Mouse (Mus musculus) limb, embryonic 13.5 days (tissue): ENCODE measurements around the gene Pllp. TPM values are rescaled to one million over a fixed set of nuclear protein-coding genes. Genes with fewer than 3 reads are reported as not detected.

Experiments used
- ATAC-seq: fragments of 200-750 bp; cut with Nextera tagmentation; 2 replicates; pipeline ENCODE4 v1.8.0; 2017; ENCODE audit warnings: low read depth, moderate number of reproducible peaks, moderate TSS enrichment; ENCODE audit not compliant: low FRiP score
- H3K27ac ChIP-seq: fragments of 300-500 bp; sonication (generic); 2 replicates; pipeline ENCODE4 v1.5.1; 2015; ENCODE audit warnings: inconsistent platforms, mild to moderate bottlenecking, moderate library complexity
- H3K27me3 ChIP-seq: fragments of 300-500 bp; sonication (generic); 2 replicates; pipeline ENCODE4 v1.6.1; 2015; ENCODE audit warnings: mild to moderate bottlenecking, inconsistent platforms
- H3K36me3 ChIP-seq: fragments of 300-500 bp; sonication (generic); 2 replicates; pipeline ENCODE4 v1.6.1; 2015; ENCODE audit warnings: inconsistent platforms, mild to moderate bottlenecking, moderate library complexity
- H3K4me1 ChIP-seq: fragments of 300-500 bp; sonication (generic); 2 replicates; pipeline ENCODE4 v1.6.1; 2015; ENCODE audit warnings: inconsistent platforms
- H3K4me2 ChIP-seq: fragments of 300-500 bp; sonication (generic); replicated peaks from 2 replicates; pipeline ENCODE4 v1.6.1; 2015; ENCODE audit warnings: inconsistent platforms, mild to moderate bottlenecking, moderate library complexity
- H3K4me3 ChIP-seq: fragments of 300-500 bp; sonication (generic); 2 replicates; pipeline ENCODE4 v1.5.1; 2015; ENCODE audit warnings: moderate library complexity, mild to moderate bottlenecking, inconsistent platforms
- H3K9ac ChIP-seq: fragments of 300-500 bp; sonication (generic); 2 replicates; pipeline ENCODE4 v1.6.1; 2015; ENCODE audit warnings: mild to moderate bottlenecking, inconsistent platforms
- H3K9me3 ChIP-seq: fragments of 300-500 bp; sonication (generic); 2 replicates; pipeline ENCODE4 v1.6.1; 2016; ENCODE audit warnings: inconsistent platforms
- whole genome bisulfite sequencing: fragments of 180-500 bp; shearing (Covaris S2); methylation state at CpG from one replicate; pipeline ENCODE4 v1.1.7; 2015; 5-methylcytosine and 5-hydroxymethylcytosine counted together
- polyA plus RNA-seq: library from polyadenylated mRNA; unstranded; fragments of >200 nt; fragmentation: Nextera tagmentation; extraction: Ambion mirVana; gene quantifications from 2 replicates; pipeline ENCODE4 v1.2.1, GENCODE M21; 2015

Pllp gene
- polyA plus RNA-seq, 1 experiment from 2014 or later: 0.50 TPM

- 0 out of 2 replicates have a peak, but pooled peaks cover 3% of the 10 kb centered on the region for H3K27me3 ChIP-seq
- H3K4me3 ChIP-seq: no peak overlapping the region
- H3K4me1 ChIP-seq: no peaks in the 10 kb centered on the region
- ATAC-seq: no peak
- H3K9ac ChIP-seq: no peak overlapping the region
- no peaks in the 10 kb centered on the region for H3K36me3 ChIP-seq
- no peak overlapping the region for H3K4me2 ChIP-seq
- WGBS: 82% methylated on average over 1 of the region's 1 CpGs
- no peaks in the 10 kb centered on the region for H3K9me3 ChIP-seq
- no peak overlapping the region for H3K27ac ChIP-seq
Observed at GRCm38 (mm10) chr8:94716841-94717240, 20.8 kb upstream of the Pllp start.

GRCm38 (mm10) chr8:94715871-94716270 is 19.8 kb upstream of the Pllp start:
- H3K36me3 ChIP-seq: no peaks in the 10 kb centered on the region
- no peak for ATAC-seq
- H3K4me3 ChIP-seq: no peak overlapping the region
- H3K9ac ChIP-seq: no peak overlapping the region
- H3K4me2 ChIP-seq: no peak overlapping the region
- no peak overlapping the region for H3K27ac ChIP-seq
- H3K27me3 ChIP-seq: 0 out of 2 replicates have a peak, but pooled peaks cover 3% of the 10 kb centered on the region
- 0 out of 2 replicates have a peak, but pooled peaks cover 6% of the 10 kb centered on the region for H3K4me1 ChIP-seq
- WGBS: 86% methylated on average over 3 of the region's 3 CpGs
- H3K9me3 ChIP-seq: no peaks in the 10 kb centered on the region

- no peak overlapping the region for H3K9ac ChIP-seq
- H3K4me2 ChIP-seq: no peak overlapping the region
- ATAC-seq: no peak
- H3K27me3 ChIP-seq: 0 out of 2 replicates have a peak, but pooled peaks cover 3% of the 10 kb centered on the region
- 65% methylated on average over 5 of the region's 5 CpGs for WGBS
- H3K4me3 ChIP-seq: no peak overlapping the region
- H3K4me1 ChIP-seq: peaks cover 16% of the 10 kb centered on the region
- no peak overlapping the region for H3K27ac ChIP-seq
- no peaks in the 10 kb centered on the region for H3K36me3 ChIP-seq
- no peaks in the 10 kb centered on the region for H3K9me3 ChIP-seq
Observed at GRCm38 (mm10) chr8:94714556-94714955, 18.5 kb upstream of the Pllp start.

- 48% methylated on average over 5 of the region's 5 CpGs for WGBS
- H3K4me3 ChIP-seq: no peak overlapping the region
- H3K27ac ChIP-seq: no peak overlapping the region
- H3K9me3 ChIP-seq: no peaks in the 10 kb centered on the region
- H3K9ac ChIP-seq: no peak overlapping the region
- no peak overlapping the region for H3K4me2 ChIP-seq
- no peak for ATAC-seq
- 0 out of 2 replicates have a peak, but pooled peaks cover 3% of the 10 kb centered on the region for H3K27me3 ChIP-seq
- H3K4me1 ChIP-seq: peaks cover 19% of the 10 kb centered on the region
- no peaks in the 10 kb centered on the region for H3K36me3 ChIP-seq
Observed at GRCm38 (mm10) chr8:94711160-94711718, 15.2 kb upstream of the Pllp start.

GRCm38 (mm10) chr8:94710336-94710735 is 14.3 kb upstream of the Pllp start:
- Histone ChIP-seq H3K9me3 (no peaks in the 10 kb centered on the region), H3K27me3 (0 out of 2 replicates have a peak, but pooled peaks cover 3% of the 10 kb centered on the region), H3K4me1 (peaks cover 19% of the 10 kb centered on the region), H3K36me3 (no peaks in the 10 kb centered on the region), H3K4me3 (no peak overlapping the region), H3K9ac (no peak overlapping the region), H3K4me2 (no peak overlapping the region), H3K27ac (no peak overlapping the region)
- no peak for ATAC-seq
- WGBS: 24% methylated on average over 8 of the region's 8 CpGs

GRCm38 (mm10) chr8:94706732-94707395 is 10.8 kb upstream of the Pllp start:
- ATAC-seq: no peak
- Histone ChIP-seq H3K4me2 (no peak overlapping the region), H3K9ac (no peak overlapping the region), H3K4me3 (no peak overlapping the region), H3K36me3 (no peaks in the 10 kb centered on the region), H3K27ac (no peak overlapping the region), H3K4me1 (peaks cover 19% of the 10 kb centered on the region), H3K27me3 (no peaks in the 10 kb centered on the region), H3K9me3 (no peaks in the 10 kb centered on the region)
- 77% methylated on average over 9 of the region's 9 CpGs for WGBS

- Histone ChIP-seq H3K27ac (no peak overlapping the region), H3K4me3 (no peak overlapping the region), H3K4me1 (peaks cover 13% of the 10 kb centered on the region), H3K9ac (no peak overlapping the region), H3K4me2 (no peak overlapping the region), H3K36me3 (no peaks in the 10 kb centered on the region), H3K9me3 (no peaks in the 10 kb centered on the region), H3K27me3 (no peaks in the 10 kb centered on the region)
- WGBS: 79% methylated on average over 10 of the region's 10 CpGs
- ATAC-seq: no peak
Observed at GRCm38 (mm10) chr8:94705581-94706245, 9.6 kb upstream of the Pllp start.

DNA sequence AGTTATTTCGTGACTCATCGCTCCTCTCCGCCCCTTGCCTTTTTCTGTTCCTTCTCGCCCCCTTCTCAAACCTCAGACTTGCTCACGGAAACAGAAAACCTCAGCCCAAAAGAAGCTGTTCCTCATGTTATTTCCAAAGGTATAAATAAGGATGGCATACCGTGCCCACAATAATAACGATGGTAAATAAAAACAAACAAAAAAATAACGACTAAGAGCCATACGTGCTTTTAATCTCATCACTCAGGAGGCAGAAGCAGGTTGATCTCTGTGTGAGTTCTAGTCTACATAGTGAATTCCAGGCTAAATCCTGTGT is 8.5 kb upstream of the Pllp start:
- Histone ChIP-seq H3K4me2 (peak overlapping the region; percentile 73), H3K27me3 (no peaks in the 10 kb centered on the region), H3K4me1 (peaks cover 4% of the 10 kb centered on the region; the same call in 1 of the 2 replicates), H3K36me3 (no peaks in the 10 kb centered on the region), H3K9me3 (no peaks in the 10 kb centered on the region), H3K27ac (no peak overlapping the region), H3K4me3 (peak overlapping the region; percentile 52), H3K9ac (peak overlapping the region; percentile 68)
- no peak for ATAC-seq
- 17% methylated on average over 9 of the region's 9 CpGs for WGBS

- H3K27ac ChIP-seq: no peak overlapping the region
- peak overlapping the region; percentile 52 for H3K4me3 ChIP-seq
- peak overlapping the region; percentile 68 for H3K9ac ChIP-seq
- no peaks in the 10 kb centered on the region for H3K9me3 ChIP-seq
- peak overlapping the region; percentile 73 for H3K4me2 ChIP-seq
- peaks cover 5% of the 10 kb centered on the region; the same call in 1 of the 2 replicates for H3K27me3 ChIP-seq
- no peaks in the 10 kb centered on the region for H3K4me1 ChIP-seq
- peak; percentile 91 for ATAC-seq
- no peaks in the 10 kb centered on the region for H3K36me3 ChIP-seq
- WGBS: under 1% methylated on average over 35 of the region's 35 CpGs
Observed at GRCm38 (mm10) chr8:94703972-94704668, 8.0 kb upstream of the Pllp start.

DNA sequence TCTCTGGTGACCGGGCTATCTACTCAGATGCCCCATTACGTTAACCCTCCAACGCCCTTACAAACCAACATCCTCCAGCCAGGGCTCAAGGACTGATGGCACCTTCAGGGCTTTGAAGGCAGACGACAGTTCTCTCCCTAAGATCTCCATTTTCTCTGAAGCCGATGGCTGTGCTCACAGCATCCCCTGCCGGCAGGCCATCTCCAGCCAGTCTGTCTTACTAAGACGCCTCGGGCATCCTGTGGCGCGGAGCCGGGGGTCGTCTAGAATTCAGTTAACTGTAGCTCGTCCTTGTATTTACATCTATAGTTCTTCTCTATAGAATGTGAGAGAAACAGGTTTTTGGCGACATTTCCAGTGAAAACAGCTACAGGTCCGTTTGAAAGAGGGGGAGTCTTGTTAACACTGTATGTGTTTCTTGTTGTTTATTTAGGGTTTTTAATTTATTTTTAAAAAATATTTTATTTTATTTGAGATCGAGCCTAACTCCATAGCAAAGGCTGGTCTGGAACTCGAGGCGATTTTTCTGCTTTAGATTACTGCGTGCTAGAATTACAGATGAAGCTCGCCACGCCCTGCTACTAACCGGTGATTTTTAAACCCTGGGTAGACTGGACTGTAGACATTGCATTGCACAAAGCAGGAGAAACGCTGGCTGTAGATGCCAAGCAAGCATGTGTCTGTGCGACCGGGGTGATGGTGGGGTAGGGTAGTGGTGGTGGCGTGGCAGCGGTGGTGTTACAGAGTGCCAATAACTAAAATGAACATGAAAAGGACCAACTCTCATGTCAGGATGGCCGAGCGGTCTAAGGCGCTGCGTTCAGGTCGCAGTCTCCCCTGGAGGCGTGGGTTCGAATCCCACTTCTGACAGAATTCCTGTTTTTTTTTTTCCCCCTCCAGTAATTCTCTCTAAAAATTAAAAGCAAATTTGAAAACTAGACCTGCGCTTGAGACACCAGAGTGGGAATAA is 7.1 kb upstream of the Pllp start:
- no peaks in the 10 kb centered on the region for H3K4me1 ChIP-seq
- peak overlapping the region; percentile 52 for H3K4me3 ChIP-seq
- peak overlapping the region; percentile 55 for H3K9ac ChIP-seq
- peak overlapping the region; percentile 65 for H3K4me2 ChIP-seq
- peaks cover 10% of the 10 kb centered on the region for H3K27me3 ChIP-seq
- H3K36me3 ChIP-seq: no peaks in the 10 kb centered on the region
- ATAC-seq: peak; percentile 73
- WGBS: under 1% methylated on average over 35 of the region's 35 CpGs
- no peaks in the 10 kb centered on the region for H3K9me3 ChIP-seq
- H3K27ac ChIP-seq: peak overlapping the region; percentile 8; the same call in 1 of the 2 replicates

DNA sequence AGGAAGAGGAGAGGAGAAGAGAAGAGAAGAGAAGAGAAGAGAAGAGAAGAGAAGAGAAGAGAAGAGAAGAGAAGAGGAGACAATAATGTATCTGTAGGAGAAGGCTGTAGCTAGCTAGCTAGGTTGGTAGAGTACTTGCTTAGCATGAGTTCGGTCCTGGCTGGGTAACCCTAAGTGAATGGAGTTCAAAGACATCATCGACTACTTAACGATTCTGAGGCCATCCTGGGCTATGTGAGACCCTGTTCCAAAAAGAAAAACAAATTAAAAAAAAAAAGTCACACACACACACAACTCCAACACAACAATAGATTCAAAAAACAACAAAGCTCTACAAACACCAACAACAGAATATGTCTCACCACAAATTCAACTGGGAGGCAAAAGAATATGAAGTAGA is 6.1 kb upstream of the Pllp start:
- Histone ChIP-seq H3K4me2 (peak overlapping the region; percentile 65), H3K4me3 (peak overlapping the region; percentile 52; the same call in 1 of the 2 replicates)
- 67% methylated on average over 3 of the region's 3 CpGs for WGBS

More for the DNA sequence above, 6.1 kb upstream of the Pllp start:
- H3K4me1 ChIP-seq: no peaks in the 10 kb centered on the region
- no peak for ATAC-seq
- no peak overlapping the region for H3K27ac ChIP-seq
- peaks cover 18% of the 10 kb centered on the region for H3K27me3 ChIP-seq
- H3K36me3 ChIP-seq: no peaks in the 10 kb centered on the region
- no peak overlapping the region for H3K9ac ChIP-seq
- no peaks in the 10 kb centered on the region for H3K9me3 ChIP-seq
